Mouse (Mus musculus): ENCODE results near the gene Abhd17a. TPM values are rescaled to one million over a fixed set of nuclear protein-coding genes. Genes with fewer than 3 reads are reported as not detected.
A peak's percentile ranks its signal among the peaks of the same experiment; 100 is the strongest.

Abhd17a gene
- polyA plus RNA-seq, 1 experiment from 2014 or later: 109 TPM

DNA sequence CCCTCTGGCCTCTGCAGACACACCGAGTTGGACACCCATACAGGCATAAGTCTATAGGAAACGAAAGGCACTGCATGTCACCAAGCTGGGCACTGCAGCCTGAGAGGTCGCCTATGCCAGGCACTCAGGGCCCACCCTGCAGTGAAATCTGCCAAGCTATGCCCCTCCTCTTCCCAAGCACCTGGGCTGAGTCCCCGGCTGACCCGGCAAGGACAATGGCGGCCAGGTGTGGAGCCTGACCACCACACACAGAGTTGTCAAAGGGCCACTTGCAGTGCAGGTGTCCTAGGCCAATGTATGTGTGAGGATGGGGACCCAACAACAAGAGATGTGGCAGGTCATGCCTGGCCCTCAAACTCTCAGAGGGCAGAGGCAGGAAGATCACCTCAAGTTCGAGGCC, 30.7 kb downstream of the Abhd17a start:
- Histone ChIP-seq H3K4me1 (ENCODE audit: control insufficient read depth, insufficient read depth, low read length) (peaks cover 16% of the 10 kb centered on the region), H3K4me2 (no peak overlapping the region), H3K27me3 (ENCODE audit: control insufficient read depth, insufficient read depth, low read length) (no peaks in the 10 kb centered on the region), H3K9ac (ENCODE audit: low read length) (no peak overlapping the region), H3K36me3 (ENCODE audit: control insufficient read depth, insufficient read depth, low read length) (no peaks in the 10 kb centered on the region), H3K4me3 (ENCODE audit: low read depth, low read length) (no peak overlapping the region), H3K9me3 (ENCODE audit: control insufficient read depth, low read length) (no peaks in the 10 kb centered on the region), H3K27ac (ENCODE audit: low read depth, low read length) (no peak overlapping the region)
- DNase-seq (ENCODE audit: low spot score, missing footprints) (no peak), ATAC-seq (ENCODE audit: low FRiP score) (no peak)
- 92% methylated on average over 7 of the region's 7 CpGs for WGBS

DNA sequence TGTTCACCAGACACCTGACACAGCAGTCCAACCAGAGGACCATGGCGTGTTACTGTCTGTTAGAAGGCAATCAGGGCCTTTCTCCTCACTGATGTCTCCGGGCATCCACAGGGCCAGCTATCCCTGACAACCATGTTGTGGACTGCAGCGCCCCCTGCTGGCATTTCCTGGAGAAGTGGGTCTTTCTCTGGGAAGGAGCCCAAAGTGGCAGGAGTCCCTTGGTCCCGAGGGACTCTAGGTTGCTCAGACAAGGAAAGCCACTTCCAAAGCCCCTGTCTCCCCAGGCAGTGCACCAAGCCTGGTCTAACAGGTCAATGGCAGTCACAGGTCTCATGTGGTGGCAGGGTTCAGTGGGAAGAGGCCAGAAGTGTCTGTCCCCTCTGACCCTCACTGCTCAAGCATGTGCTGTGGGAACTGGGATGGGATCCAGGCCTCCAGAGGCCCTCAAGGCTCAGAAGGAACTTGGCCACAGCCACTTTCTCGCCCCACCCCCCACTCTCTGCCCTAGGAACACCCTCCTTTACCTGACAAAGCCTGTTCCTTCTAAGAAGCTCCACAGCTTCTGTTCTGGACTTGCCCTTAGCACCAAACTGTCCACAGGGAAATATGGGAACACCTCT, 32.7 kb downstream of the Abhd17a start:
- no peaks in the 10 kb centered on the region for H3K27me3 ChIP-seq (ENCODE audit: control insufficient read depth, insufficient read depth, low read length)

DNA sequence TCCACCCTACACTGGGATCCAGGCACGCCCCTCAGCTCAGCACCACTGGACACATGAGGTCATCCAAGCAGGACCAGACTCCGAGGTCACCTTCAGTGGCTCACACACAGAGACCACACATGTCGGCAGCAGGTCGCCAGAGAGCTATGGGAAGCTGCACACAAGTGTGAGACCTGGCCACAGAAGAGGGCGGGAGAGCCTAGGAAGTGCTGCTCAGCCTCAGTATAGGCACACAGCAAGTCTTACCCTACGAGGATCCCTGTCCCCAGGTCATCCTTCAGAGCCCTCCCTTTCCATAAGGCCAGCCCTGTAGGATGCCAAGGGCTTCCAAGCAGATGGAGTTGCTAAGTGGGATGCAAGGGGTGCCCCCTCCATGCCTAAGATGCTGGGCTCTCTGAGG, 36.1 kb downstream of the Abhd17a start:
- DNase-seq (ENCODE audit: low spot score, missing footprints): no peak

More for the DNA sequence above, 32.7 kb downstream of the Abhd17a start:
- ATAC-seq (ENCODE audit: low FRiP score) (no peak), DNase-seq (ENCODE audit: low spot score, missing footprints) (peak; percentile 96)
- Histone ChIP-seq H3K27ac (ENCODE audit: low read depth, low read length) (no peak overlapping the region), H3K9me3 (ENCODE audit: control insufficient read depth, low read length) (no peaks in the 10 kb centered on the region), H3K4me2 (no peak overlapping the region), H3K4me3 (ENCODE audit: low read depth, low read length) (no peak overlapping the region), H3K4me1 (ENCODE audit: control insufficient read depth, insufficient read depth, low read length) (peaks cover 14% of the 10 kb centered on the region), H3K36me3 (ENCODE audit: control insufficient read depth, insufficient read depth, low read length) (no peaks in the 10 kb centered on the region), H3K9ac (ENCODE audit: low read length) (no peak overlapping the region)
- 45% methylated on average over 5 of the region's 5 CpGs for WGBS

DNA sequence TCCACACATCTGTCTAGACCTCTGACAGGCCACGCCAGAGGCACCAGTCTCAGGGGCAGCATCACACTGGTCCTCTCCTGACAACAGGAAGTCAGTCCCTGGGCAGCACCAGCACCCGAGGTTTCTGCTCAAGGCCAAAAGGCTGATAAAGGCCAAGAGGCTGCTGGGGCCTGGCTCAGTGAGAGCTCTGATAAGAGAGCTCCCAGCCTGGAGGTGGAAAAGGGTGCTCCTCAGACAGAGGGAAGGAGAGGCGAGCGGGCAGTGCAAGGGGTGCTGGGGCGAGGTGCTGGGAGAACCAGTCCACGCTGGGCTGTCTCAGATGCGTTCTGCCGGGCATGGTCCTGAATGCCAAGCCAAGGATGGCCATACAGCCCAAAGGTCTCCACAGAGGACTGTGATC, 36.6 kb downstream of the Abhd17a start:
- Histone ChIP-seq H3K27ac (ENCODE audit: low read depth, low read length) (no peak overlapping the region), H3K4me3 (ENCODE audit: low read depth, low read length) (no peak overlapping the region), H3K9me3 (ENCODE audit: control insufficient read depth, low read length) (no peaks in the 10 kb centered on the region), H3K4me1 (ENCODE audit: control insufficient read depth, insufficient read depth, low read length) (no peaks in the 10 kb centered on the region), H3K27me3 (ENCODE audit: control insufficient read depth, insufficient read depth, low read length) (no peaks in the 10 kb centered on the region), H3K4me2 (no peak overlapping the region), H3K9ac (ENCODE audit: low read length) (no peak overlapping the region), H3K36me3 (ENCODE audit: control insufficient read depth, insufficient read depth, low read length) (0 out of 2 replicates have a peak, but pooled peaks cover 3% of the 10 kb centered on the region)
- WGBS: 92% methylated on average over 8 of the region's 8 CpGs
- no peak for ATAC-seq (ENCODE audit: low FRiP score)
- no peak for DNase-seq (ENCODE audit: low spot score, missing footprints)

More for the DNA sequence above, 36.1 kb downstream of the Abhd17a start:
- Histone ChIP-seq H3K4me3 (ENCODE audit: low read depth, low read length) (no peak overlapping the region), H3K27ac (ENCODE audit: low read depth, low read length) (no peak overlapping the region), H3K4me1 (ENCODE audit: control insufficient read depth, insufficient read depth, low read length) (no peaks in the 10 kb centered on the region), H3K27me3 (ENCODE audit: control insufficient read depth, insufficient read depth, low read length) (no peaks in the 10 kb centered on the region), H3K9ac (ENCODE audit: low read length) (no peak overlapping the region), H3K4me2 (no peak overlapping the region), H3K36me3 (ENCODE audit: control insufficient read depth, insufficient read depth, low read length) (0 out of 2 replicates have a peak, but pooled peaks cover 3% of the 10 kb centered on the region), H3K9me3 (ENCODE audit: control insufficient read depth, low read length) (no peaks in the 10 kb centered on the region)
- no peak for ATAC-seq (ENCODE audit: low FRiP score)
- WGBS: 95% methylated on average over 6 of the region's 6 CpGs

DNA sequence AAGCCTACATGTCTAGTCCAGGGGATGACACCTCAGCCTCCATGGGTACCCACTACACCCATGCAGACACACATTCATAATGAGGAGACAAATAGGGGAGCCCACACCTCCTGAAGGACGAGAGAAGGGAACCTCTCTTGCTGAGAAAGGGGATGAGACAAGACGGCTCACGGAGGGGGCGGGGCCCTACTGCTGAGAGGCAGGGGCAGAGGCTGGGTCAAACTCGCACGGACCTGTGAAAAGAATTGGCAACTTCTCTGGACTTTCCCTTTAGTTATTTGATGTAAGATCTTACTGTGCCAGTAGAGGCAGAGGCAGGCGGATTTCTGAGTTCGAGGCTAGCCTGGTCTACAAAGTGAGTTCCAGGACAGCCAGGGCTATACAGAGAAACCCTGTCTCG, 37.8 kb downstream of the Abhd17a start:
- Histone ChIP-seq H3K4me2 (no peak overlapping the region), H3K27me3 (ENCODE audit: control insufficient read depth, insufficient read depth, low read length) (no peaks in the 10 kb centered on the region), H3K9me3 (ENCODE audit: control insufficient read depth, low read length) (no peaks in the 10 kb centered on the region), H3K36me3 (ENCODE audit: control insufficient read depth, insufficient read depth, low read length) (peaks cover 4% of the 10 kb centered on the region; the same call in 1 of the 2 replicates), H3K4me1 (ENCODE audit: control insufficient read depth, insufficient read depth, low read length) (no peaks in the 10 kb centered on the region), H3K4me3 (ENCODE audit: low read depth, low read length) (no peak overlapping the region), H3K27ac (ENCODE audit: low read depth, low read length) (no peak overlapping the region), H3K9ac (ENCODE audit: low read length) (no peak overlapping the region)
- ATAC-seq (ENCODE audit: low FRiP score) (no peak), DNase-seq (ENCODE audit: low spot score, missing footprints) (no peak)
- 67% methylated on average over 9 of the region's 9 CpGs for WGBS

DNA sequence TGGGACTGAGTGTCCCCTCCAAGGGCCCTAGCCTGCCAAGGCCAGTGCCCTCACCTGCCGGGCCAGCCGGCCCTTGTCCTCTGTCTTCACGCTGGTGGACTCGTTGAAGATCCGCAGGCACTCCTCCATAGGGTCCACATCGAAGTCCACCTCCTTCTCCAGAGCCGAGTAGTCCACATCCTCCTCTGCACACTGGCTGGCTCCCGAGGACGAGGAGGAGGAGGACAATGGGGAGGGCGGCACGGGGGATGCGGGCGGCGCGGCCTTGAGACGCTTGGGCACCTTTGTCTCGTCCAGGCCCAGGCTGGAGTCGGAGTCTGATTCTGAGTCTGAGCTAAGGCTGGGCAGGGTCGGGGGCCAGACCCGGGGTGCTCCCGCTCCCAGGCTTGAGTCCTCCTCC, 40.9 kb downstream of the Abhd17a start:
- Histone ChIP-seq H3K27me3 (ENCODE audit: control insufficient read depth, insufficient read depth, low read length) (no peaks in the 10 kb centered on the region), H3K4me2 (no peak overlapping the region), H3K9me3 (ENCODE audit: control insufficient read depth, low read length) (no peaks in the 10 kb centered on the region), H3K9ac (ENCODE audit: low read length) (no peak overlapping the region), H3K27ac (ENCODE audit: low read depth, low read length) (no peak overlapping the region), H3K4me1 (ENCODE audit: control insufficient read depth, insufficient read depth, low read length) (no peaks in the 10 kb centered on the region), H3K4me3 (ENCODE audit: low read depth, low read length) (no peak overlapping the region), H3K36me3 (ENCODE audit: control insufficient read depth, insufficient read depth, low read length) (peaks cover 16% of the 10 kb centered on the region; the same call in 1 of the 2 replicates)
- ATAC-seq (ENCODE audit: low FRiP score): no peak
- 91% methylated on average over 21 of the region's 21 CpGs for WGBS
- DNase-seq (ENCODE audit: low spot score, missing footprints): no peak

DNA sequence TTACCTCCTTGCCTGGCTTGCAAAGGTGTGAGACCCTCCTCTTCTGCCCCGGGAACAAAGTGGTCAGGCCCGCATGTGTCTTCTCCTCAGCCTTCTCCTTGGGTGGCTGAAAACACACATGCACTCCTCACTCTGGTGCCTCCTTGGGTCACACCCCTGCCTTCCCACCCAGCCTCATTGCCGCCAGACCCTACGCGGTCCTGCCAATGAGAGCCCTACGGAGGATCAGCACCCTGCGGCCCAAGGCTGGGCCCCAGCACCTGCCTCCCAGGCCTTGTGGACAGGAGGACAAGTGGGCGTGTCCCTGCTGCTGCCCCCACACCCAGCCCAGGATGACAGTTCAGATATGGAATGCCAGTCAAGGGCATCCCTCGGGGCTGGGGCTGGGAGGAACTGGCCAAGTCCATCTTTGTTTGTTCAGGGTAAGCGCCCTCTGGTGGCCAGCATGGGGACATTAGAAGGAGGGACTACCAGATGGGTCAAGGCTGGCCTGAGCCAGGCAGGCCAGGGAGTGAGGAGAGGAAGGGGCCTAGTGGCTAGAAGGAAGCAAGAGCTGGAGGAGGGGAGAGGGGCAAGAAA, 41.6 kb downstream of the Abhd17a start:
- peak; percentile 89 for DNase-seq (ENCODE audit: low spot score, missing footprints)
- WGBS: 74% methylated on average over 10 of the region's 10 CpGs
- no peak overlapping the region for H3K27ac ChIP-seq (ENCODE audit: low read depth, low read length)

DNA sequence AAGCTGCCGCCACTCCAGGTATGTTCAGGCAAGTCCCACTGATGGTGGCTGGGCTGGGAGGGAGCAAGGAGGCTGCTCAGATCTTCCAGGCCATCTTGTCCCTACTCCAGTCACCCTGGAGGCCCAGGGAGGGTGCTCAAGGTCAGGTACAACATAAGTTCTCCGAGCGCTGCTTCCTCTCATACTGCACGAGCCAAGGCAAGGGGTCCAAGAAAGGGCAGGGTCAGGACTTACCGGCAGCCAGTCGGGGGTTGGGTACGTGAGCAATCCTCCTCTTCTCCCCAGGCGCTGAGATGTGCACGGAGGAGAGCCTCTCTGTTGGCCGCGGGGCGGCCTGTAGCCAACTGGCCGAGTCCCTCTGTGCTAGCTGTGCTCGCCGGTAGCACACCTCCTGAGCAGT, 42.6 kb downstream of the Abhd17a start:
- Histone ChIP-seq H3K9ac (ENCODE audit: low read length) (no peak overlapping the region), H3K36me3 (ENCODE audit: control insufficient read depth, insufficient read depth, low read length) (peaks cover 26% of the 10 kb centered on the region), H3K27ac (ENCODE audit: low read depth, low read length) (no peak overlapping the region), H3K4me1 (ENCODE audit: control insufficient read depth, insufficient read depth, low read length) (no peaks in the 10 kb centered on the region), H3K27me3 (ENCODE audit: control insufficient read depth, insufficient read depth, low read length) (no peaks in the 10 kb centered on the region), H3K9me3 (ENCODE audit: control insufficient read depth, low read length) (no peaks in the 10 kb centered on the region), H3K4me3 (ENCODE audit: low read depth, low read length) (no peak overlapping the region), H3K4me2 (no peak overlapping the region)
- DNase-seq (ENCODE audit: low spot score, missing footprints) (no peak), ATAC-seq (ENCODE audit: low FRiP score) (no peak)
- WGBS: 89% methylated on average over 15 of the region's 15 CpGs

More for the DNA sequence above, 41.6 kb downstream of the Abhd17a start:
- Histone ChIP-seq H3K4me1 (ENCODE audit: control insufficient read depth, insufficient read depth, low read length) (no peaks in the 10 kb centered on the region), H3K9ac (ENCODE audit: low read length) (no peak overlapping the region), H3K27me3 (ENCODE audit: control insufficient read depth, insufficient read depth, low read length) (no peaks in the 10 kb centered on the region), H3K36me3 (ENCODE audit: control insufficient read depth, insufficient read depth, low read length) (peaks cover 19% of the 10 kb centered on the region), H3K4me3 (ENCODE audit: low read depth, low read length) (no peak overlapping the region), H3K4me2 (no peak overlapping the region), H3K9me3 (ENCODE audit: control insufficient read depth, low read length) (no peaks in the 10 kb centered on the region)
- peak; percentile 83 for ATAC-seq (ENCODE audit: low FRiP score)

DNA sequence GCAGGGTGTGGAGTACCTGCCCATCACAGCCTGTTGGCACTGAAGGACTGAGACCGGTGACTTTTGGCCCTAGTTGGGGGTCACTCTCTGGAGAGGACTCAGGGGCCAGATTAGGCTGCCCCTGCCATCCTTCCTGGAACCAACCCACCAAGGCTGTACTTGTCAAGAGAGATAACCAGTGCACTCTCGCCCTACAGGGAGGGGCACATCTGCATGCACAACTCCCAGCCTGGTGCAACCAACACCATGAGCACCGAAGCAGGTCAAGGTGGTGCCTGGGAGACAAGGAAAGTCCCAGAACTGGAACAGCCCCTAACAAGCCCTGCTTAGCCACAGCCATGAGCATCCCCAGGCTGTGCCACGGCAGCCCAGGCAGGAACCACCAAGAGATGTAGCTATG, 43.2 kb downstream of the Abhd17a start:
- H3K4me2 ChIP-seq: no peak overlapping the region
- H3K9me3 ChIP-seq (ENCODE audit: control insufficient read depth, low read length): no peaks in the 10 kb centered on the region
- no peak for DNase-seq (ENCODE audit: low spot score, missing footprints)
- peaks cover 29% of the 10 kb centered on the region for H3K36me3 ChIP-seq (ENCODE audit: control insufficient read depth, insufficient read depth, low read length)
- H3K27ac ChIP-seq (ENCODE audit: low read depth, low read length): no peak overlapping the region
- no peak for ATAC-seq (ENCODE audit: low FRiP score)
- no peaks in the 10 kb centered on the region for H3K27me3 ChIP-seq (ENCODE audit: control insufficient read depth, insufficient read depth, low read length)
- no peak overlapping the region for H3K9ac ChIP-seq (ENCODE audit: low read length)
- WGBS: 97% methylated on average over 4 of the region's 4 CpGs
- no peak overlapping the region for H3K4me3 ChIP-seq (ENCODE audit: low read depth, low read length)
- H3K4me1 ChIP-seq (ENCODE audit: control insufficient read depth, insufficient read depth, low read length): no peaks in the 10 kb centered on the region
